ENCODE assay signal across 8 mouse cellular contexts in genomic region chr9:116091921-116092320, GRCm38 (mm10).
DNase-seq lines count a peak whose midpoint lies in the region; ATAC-seq and TF ChIP-seq lines count a peak whose summit lies in the region.

No protein-coding gene starts in this region.

- H3K4me1 ChIP-seq in midbrain, embryonic 11.5 days (ENCODE audit: control insufficient read depth, insufficient read depth, low read length), result no peaks in the 10 kb centered on the region

- H3K9ac ChIP-seq in midbrain, embryonic 11.5 days (ENCODE audit: low read length), result no peak overlapping the region

- no peak overlapping the region for H3K4me2 ChIP-seq in midbrain, embryonic 11.5 days

- no peaks in the 10 kb centered on the region for H3K36me3 ChIP-seq in midbrain, embryonic 11.5 days (ENCODE audit: control insufficient read depth, insufficient read depth, low read length)

- ATAC-seq in midbrain, embryonic 11.5 days (ENCODE audit: low FRiP score), result no peak

- no peaks in the 10 kb centered on the region for H3K27me3 ChIP-seq in midbrain, embryonic 11.5 days (ENCODE audit: control insufficient read depth, insufficient read depth, low read length)

- H3K4me3 ChIP-seq in layer of hippocampus, adult 2 months, result no peak overlapping the region
- no peak overlapping the region for H3K4me3 ChIP-seq in midbrain, embryonic 11.5 days (ENCODE audit: low read depth, low read length)

- TF ChIP-seq CTCF in layer of hippocampus, adult 2 months (conservative IDR thresholded peaks at IDR 0.05), result no peak

- WGBS in midbrain, embryonic 11.5 days, result 87% methylated on average over 5 of the region's 5 CpGs

- H3K9me3 ChIP-seq in midbrain, embryonic 11.5 days (ENCODE audit: control insufficient read depth, low read length), result no peaks in the 10 kb centered on the region

- H3K27ac ChIP-seq in layer of hippocampus, adult 2 months, result peak overlapping the region; percentile 59; the same call in 1 of the 2 replicates
- H3K27ac ChIP-seq in midbrain, embryonic 11.5 days (ENCODE audit: low read depth, low read length), result no peak overlapping the region

- no peak for DNase-seq in layer of hippocampus, adult 2 months (ENCODE audit: low spot score in 2 of 2)
- DNase-seq in layer of hippocampus, adult 8-10 months (ENCODE audit: low spot score in 2 of 2), result no peak
- peak; percentile 83 for DNase-seq in adrenal gland, postnatal 14 days
- DNase-seq in kidney, adult 18-20 months, result peak; percentile 77
- peak; percentile 66 for DNase-seq in mesoderm, embryonic 11.5 days (ENCODE audit: low read depth, low spot score)
- no peak for DNase-seq in midbrain, embryonic 11.5 days (ENCODE audit: low spot score, missing footprints)
- DNase-seq in retina, postnatal 1 day, result no peak
- DNase-seq in urinary bladder, adult 2 months (ENCODE audit: low spot score), result no peak

Comparison
In these comparisons a context has a peak if more than half of its experiments do, and no peak if none do; other contexts are left out.
1. DNase-seq: peak in adrenal gland, postnatal 14 days (single experiment), kidney, adult 18-20 months (single experiment) and mesoderm, embryonic 11.5 days (single experiment); none in layer of hippocampus, adult 2 months (0 of 2), layer of hippocampus, adult 8-10 months (0 of 2), midbrain, embryonic 11.5 days (single experiment), retina, postnatal 1 day (single experiment) and urinary bladder, adult 2 months (single experiment).